Mouse (Mus musculus) limb, embryonic 11.5 days (tissue): ENCODE data around the gene Bad. TPM values are rescaled to one million over a fixed set of nuclear protein-coding genes. Genes with fewer than 3 reads are reported as not detected.

ENCODE experiments used
- ATAC-seq: fragments of 200-750 bp; cut with Nextera tagmentation; 2 replicates; pipeline ENCODE4 v1.8.0; 2017; ENCODE audit warnings: low read depth; ENCODE audit not compliant: insufficient number of reproducible peaks, low FRiP score, low TSS enrichment
- DNase-seq: peaks from one replicate; pipeline ENCODE4 v3.0.0-alpha.2; 2015; ENCODE audit warnings: low spot score
- H3K27ac ChIP-seq: fragments of 300-500 bp; sonication (generic); replicated peaks from 2 replicates; pipeline ENCODE4 v1.5.1; 2014; ENCODE audit warnings: low read depth, mild to moderate bottlenecking, low read length
- H3K27me3 ChIP-seq: fragments of 300-500 bp; sonication (generic); 2 replicates; pipeline ENCODE4 v1.6.1; 2014; ENCODE audit warnings: mild to moderate bottlenecking, low read length, mixed read lengths; ENCODE audit not compliant: control insufficient read depth, insufficient read depth
- H3K36me3 ChIP-seq: fragments of 300-500 bp; sonication (generic); 2 replicates; pipeline ENCODE4 v1.6.1; 2014; ENCODE audit warnings: mild to moderate bottlenecking, low read length, moderate library complexity, mixed read lengths; ENCODE audit not compliant: control insufficient read depth, insufficient read depth
- H3K4me1 ChIP-seq: fragments of 300-500 bp; sonication (generic); 2 replicates; pipeline ENCODE4 v1.6.1; 2014; ENCODE audit warnings: low read length, mixed read lengths; ENCODE audit not compliant: control insufficient read depth, insufficient read depth
- H3K4me2 ChIP-seq: fragments of 300-500 bp; sonication (generic); 2 replicates; pipeline ENCODE4 v1.6.1; 2014; ENCODE audit warnings: low read depth, mild to moderate bottlenecking, moderate library complexity; ENCODE audit not compliant: severe bottlenecking
- H3K4me3 ChIP-seq: fragments of 300-500 bp; sonication (generic); 2 replicates; pipeline ENCODE4 v1.5.1; 2014; ENCODE audit warnings: low read depth, low read length
- H3K9ac ChIP-seq: fragments of 300-500 bp; sonication (generic); 2 replicates; pipeline ENCODE4 v1.6.1; 2014; ENCODE audit warnings: mild to moderate bottlenecking, low read length
- H3K9me3 ChIP-seq: fragments of 300-500 bp; sonication (generic); 2 replicates; pipeline ENCODE4 v1.6.1; 2016; ENCODE audit warnings: low read length; ENCODE audit not compliant: control insufficient read depth
- WGBS: fragments of 180-500 bp; shearing (Covaris S2); extraction: QIAGEN DNeasy Blood & Tissue Kit; methylation state at CpG from one replicate; pipeline ENCODE4 v1.1.7; 2014; 5-methylcytosine and 5-hydroxymethylcytosine counted together
- microRNA-seq: library from miRNA; unstranded; fragments of <30 nt; microRNA quantifications from one replicate; pipeline ENCODE4, GENCODE M21; 2016
- polyA plus RNA-seq: library from polyadenylated mRNA; unstranded; fragments of >200 nt; fragmentation: Nextera tagmentation; extraction: Ambion mirVana; gene quantifications from 2 replicates; pipeline ENCODE4 v1.2.1, GENCODE M21; 2014

Bad gene
- polyA plus RNA-seq, 1 experiment from 2014 or later = 51.7 TPM

GRCm38 (mm10) chr19:6994002-6994401 is 52.3 kb downstream of the Bad start:
- Histone ChIP-seq H3K4me3 (no peak overlapping the region), H3K4me1 (peaks cover 20% of the 10 kb centered on the region), H3K9ac (no peak overlapping the region), H3K9me3 (no peaks in the 10 kb centered on the region), H3K4me2 (no peak overlapping the region), H3K27ac (no peak overlapping the region), H3K36me3 (peaks cover 6% of the 10 kb centered on the region; the same call in 1 of the 2 replicates), H3K27me3 (no peaks in the 10 kb centered on the region)
- DNase-seq (no peak), ATAC-seq (no peak)
- 90% methylated on average over 8 of the region's 8 CpGs for WGBS

DNA sequence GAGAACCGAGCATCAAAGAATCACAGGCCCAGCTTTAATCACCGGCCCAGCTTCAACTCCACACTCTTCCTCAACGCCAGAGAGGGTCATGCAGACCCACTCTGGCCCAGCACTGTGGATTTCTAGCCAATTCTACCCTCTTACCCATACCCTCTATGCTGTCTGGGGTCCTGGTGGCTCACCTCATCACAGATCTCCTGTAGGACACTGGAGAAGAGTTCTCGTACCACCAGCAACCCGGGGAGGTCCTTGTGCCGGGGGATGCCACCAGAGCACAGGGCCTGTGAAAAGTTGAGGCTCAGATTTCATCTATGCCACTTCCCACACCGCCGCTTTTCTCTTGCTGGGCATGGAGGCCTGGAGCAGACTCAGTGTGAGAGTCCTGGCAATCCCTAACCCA is 52.8 kb downstream of the Bad start:
- Histone ChIP-seq H3K36me3 (peaks cover 10% of the 10 kb centered on the region), H3K9me3 (no peaks in the 10 kb centered on the region), H3K9ac (no peak overlapping the region), H3K4me2 (peak overlapping the region; percentile 2; the same call in 1 of the 2 replicates), H3K27me3 (no peaks in the 10 kb centered on the region), H3K4me1 (peaks cover 20% of the 10 kb centered on the region), H3K4me3 (no peak overlapping the region), H3K27ac (no peak overlapping the region)
- DNase-seq (no peak), ATAC-seq (no peak)
- WGBS = 78% methylated on average over 8 of the region's 8 CpGs

DNA sequence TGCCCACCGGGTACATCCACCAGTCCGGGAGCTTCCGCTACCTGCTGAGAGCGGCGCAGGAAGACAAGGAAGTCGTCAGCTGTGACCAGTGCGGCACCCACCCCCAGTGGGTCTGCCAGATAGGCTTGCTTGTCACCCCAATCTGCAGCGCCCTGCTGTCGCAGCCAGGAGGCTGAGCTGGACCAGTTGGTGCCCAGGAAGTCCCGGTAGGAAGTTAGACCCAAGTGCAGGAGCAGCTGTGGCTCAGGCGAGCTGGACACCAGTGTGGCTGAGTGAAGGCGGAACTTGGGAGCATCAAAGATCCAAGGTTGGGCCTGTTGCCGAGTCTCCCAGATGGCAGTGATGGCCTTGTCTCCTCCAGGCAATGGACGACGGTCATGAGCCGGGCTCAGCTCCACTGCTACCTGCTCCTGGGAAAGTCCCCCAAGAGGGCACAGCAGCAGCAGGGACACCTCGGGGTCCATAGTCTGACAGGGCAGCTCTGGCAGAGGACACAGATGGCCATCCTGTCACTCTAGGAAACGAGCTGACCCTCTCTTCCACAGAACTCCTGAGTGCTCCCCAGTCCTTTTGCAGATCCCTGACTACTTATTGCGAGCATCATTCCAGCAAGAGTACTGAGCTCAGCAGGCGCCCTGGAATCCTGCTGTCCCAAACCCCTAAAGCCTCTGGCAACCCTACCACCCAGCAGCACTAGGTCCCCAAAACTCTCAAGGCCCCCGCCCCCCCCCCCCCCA is 53.8 kb downstream of the Bad start:
- peaks cover 20% of the 10 kb centered on the region for H3K4me1 ChIP-seq
- H3K9me3 ChIP-seq = no peaks in the 10 kb centered on the region
- 0 out of 2 replicates have a peak overlapping the region, but pooled peaks have one; percentile 33 for H3K27ac ChIP-seq
- 49% methylated on average over 21 of the region's 21 CpGs for whole genome bisulfite sequencing
- DNase-seq (no peak), ATAC-seq (no peak)
- H3K4me2 ChIP-seq = peak overlapping the region; percentile 82
- H3K36me3 ChIP-seq = peaks cover 10% of the 10 kb centered on the region
- peak overlapping the region; percentile 52 for H3K4me3 ChIP-seq
- H3K27me3 ChIP-seq = no peaks in the 10 kb centered on the region
- peak overlapping the region; percentile 55 for H3K9ac ChIP-seq

DNA sequence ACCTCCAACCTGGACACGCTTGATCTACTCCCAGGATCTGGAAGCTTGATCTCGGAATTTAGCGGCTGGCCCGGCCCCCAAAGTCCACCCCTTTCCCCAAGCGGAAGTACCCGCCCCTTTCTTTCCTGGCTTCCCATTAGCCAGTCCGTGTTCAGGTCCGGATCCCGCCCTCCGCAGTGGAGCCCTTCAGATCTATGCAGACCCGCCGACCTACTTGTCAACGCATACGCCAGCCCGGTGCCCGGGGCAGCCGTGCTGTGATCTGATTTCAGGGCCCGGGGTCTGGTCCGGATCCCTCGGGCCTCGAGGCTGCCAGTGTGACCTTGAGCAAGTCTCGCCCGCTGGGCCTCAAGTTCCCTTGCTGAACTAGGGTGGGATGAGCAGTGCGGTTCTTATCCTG is 54.3 kb downstream of the Bad start, which contains the start of the genes Nudt22 and Trpt1:
Nudt22 (minus strand) TSS at position 112 of the 400 bp plus-strand sequence.
Trpt1 (plus strand) TSS at position 126 of the 400 bp plus-strand sequence.
- peaks cover 20% of the 10 kb centered on the region for H3K4me1 ChIP-seq
- H3K36me3 ChIP-seq = peaks cover 10% of the 10 kb centered on the region
- H3K27me3 ChIP-seq = no peaks in the 10 kb centered on the region
- ATAC-seq = peak; percentile 61; the same call in 1 of the 2 replicates
- H3K9ac ChIP-seq = peak within 1 kb of the TSS; percentile 72
- under 1% methylated on average over 24 of the region's 24 CpGs for WGBS
- peak within 1 kb of the TSS; percentile 82 for H3K4me2 ChIP-seq
- DNase-seq = peak; percentile 90
- H3K4me3 ChIP-seq = peak within 1 kb of the TSS; percentile 52
- no peaks in the 10 kb centered on the region for H3K9me3 ChIP-seq
- peak within 1 kb of the TSS; percentile 33; the same call in 1 of the 2 replicates for H3K27ac ChIP-seq

DNA sequence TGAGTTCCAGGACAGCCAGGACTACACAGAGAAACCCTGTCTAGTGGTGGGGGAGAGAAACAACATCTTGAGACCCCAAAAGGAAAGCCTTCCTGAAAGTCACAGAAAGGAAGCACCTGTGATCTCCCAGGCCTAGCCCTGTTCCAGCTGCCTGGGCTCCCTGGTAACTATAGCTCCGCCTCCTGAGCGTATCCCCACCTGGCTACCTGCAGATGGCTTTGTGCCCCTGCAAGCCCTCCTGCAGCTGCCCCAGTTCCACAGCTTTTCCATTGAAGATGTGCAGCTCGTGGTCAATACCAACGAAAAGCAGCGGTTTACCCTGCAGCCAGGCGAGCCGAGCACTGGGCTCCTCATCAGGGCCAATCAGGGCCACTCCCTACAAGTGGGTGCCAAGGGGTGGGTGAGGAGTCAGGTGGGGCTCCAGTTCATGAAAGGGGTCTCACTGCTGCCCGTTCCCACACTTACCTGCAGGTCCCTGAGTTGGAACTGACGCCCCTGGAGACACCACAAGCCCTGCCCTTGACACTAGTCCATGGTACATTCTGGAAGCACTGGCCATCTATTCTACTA is 56.1 kb downstream of the Bad start:
- no peak overlapping the region for H3K27ac ChIP-seq
- no peaks in the 10 kb centered on the region for H3K27me3 ChIP-seq
- H3K4me3 ChIP-seq = no peak overlapping the region
- peaks cover 16% of the 10 kb centered on the region for H3K4me1 ChIP-seq
- no peaks in the 10 kb centered on the region for H3K9me3 ChIP-seq
- peaks cover 12% of the 10 kb centered on the region for H3K36me3 ChIP-seq
- H3K9ac ChIP-seq = no peak overlapping the region
- ATAC-seq (no peak), DNase-seq (no peak)
- WGBS = 82% methylated on average over 9 of the region's 9 CpGs
- no peak overlapping the region for H3K4me2 ChIP-seq

DNA sequence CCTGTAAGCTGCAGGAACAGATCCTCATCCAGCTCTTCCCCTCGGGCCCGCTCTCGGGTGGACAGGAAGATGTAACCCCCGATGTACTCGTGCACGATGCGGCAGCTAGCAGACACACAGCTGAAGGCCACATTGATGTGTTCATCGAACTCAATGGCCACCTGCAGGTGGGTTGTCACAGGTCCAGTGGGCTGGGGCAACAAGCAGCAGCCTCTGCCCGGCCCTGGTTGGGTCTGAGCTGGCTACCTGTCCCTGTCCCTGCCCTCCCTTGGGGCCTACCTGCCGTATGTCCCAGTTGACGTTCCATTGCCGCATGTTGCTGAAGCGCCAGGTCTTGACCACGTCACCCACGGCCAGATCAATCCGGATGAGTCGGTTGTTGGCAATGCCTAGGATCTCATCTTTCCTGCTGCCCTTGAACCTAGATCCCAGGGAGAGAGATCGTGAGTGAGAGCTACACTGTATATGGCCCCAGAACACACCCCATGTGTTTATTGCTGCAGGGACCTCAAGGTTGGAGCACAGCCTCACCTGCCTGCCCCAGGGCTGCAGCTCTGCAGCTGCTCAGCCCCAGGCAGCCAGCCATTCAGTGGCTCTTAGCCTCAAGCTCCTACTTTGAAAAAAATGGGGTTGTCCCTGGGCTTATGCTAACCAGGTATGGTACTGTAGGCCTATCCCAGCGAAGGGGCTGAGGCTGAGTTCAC is 57.9 kb downstream of the Bad start:
- H3K9me3 ChIP-seq = no peaks in the 10 kb centered on the region
- WGBS = 93% methylated on average over 19 of the region's 19 CpGs
- no peak overlapping the region for H3K27ac ChIP-seq
- DNase-seq (no peak), ATAC-seq (no peak)
- H3K4me1 ChIP-seq = peaks cover 16% of the 10 kb centered on the region
- H3K9ac ChIP-seq = no peak overlapping the region
- H3K27me3 ChIP-seq = no peaks in the 10 kb centered on the region
- H3K36me3 ChIP-seq = peaks cover 12% of the 10 kb centered on the region
- no peak overlapping the region for H3K4me2 ChIP-seq
- no peak overlapping the region for H3K4me3 ChIP-seq

Small RNA genes within 50 kb of the gene (microRNA-seq; reads per million reads assigned to microRNA genes)
- gene Mir6990 = 0.92 reads per million

Other genes starting within 250 kb of the Bad start
- gene Rps6ka4, start 101.2 kb upstream of the Bad start, polyA plus RNA-seq = 4.2 and 4.6 TPM in 2 replicates
- gene Ccdc88b, start 83.7 kb upstream of the Bad start, polyA plus RNA-seq = 0.11 and 0.16 TPM in 2 replicates
- 173 and 177 TPM in 2 replicates for gene Trmt112, start 32.2 kb upstream of the Bad start, polyA plus RNA-seq
- 74.7 and 90.5 TPM in 2 replicates for gene Prdx5, start 31.8 kb upstream of the Bad start, polyA plus RNA-seq
- gene Esrra, start 20.0 kb upstream of the Bad start, polyA plus RNA-seq = 1.9 and 3.3 TPM in 2 replicates
- 0.71 and 1.3 TPM in 2 replicates for gene Catsperz, start 16.5 kb upstream of the Bad start, polyA plus RNA-seq
- gene Kcnk4, start 7.3 kb upstream of the Bad start, polyA plus RNA-seq = 0.24 and 0.31 TPM in 2 replicates
- 19.1 and 22.6 TPM in 2 replicates for gene Gpr137, start 619 bp downstream of the Bad start, polyA plus RNA-seq
- gene Ppp1r14b, start 33.1 kb downstream of the Bad start, polyA plus RNA-seq = 282 and 293 TPM in 2 replicates
- 24.4 and 27.7 TPM in 2 replicates for gene Plcb3, start 34.6 kb downstream of the Bad start, polyA plus RNA-seq
- gene Fkbp2, start 38.6 kb downstream of the Bad start, polyA plus RNA-seq = 70.9 and 72.7 TPM in 2 replicates
- 37.1 and 38.7 TPM in 2 replicates for gene Vegfb, start 45.8 kb downstream of the Bad start, polyA plus RNA-seq
- gene Dnajc4, start 50.7 kb downstream of the Bad start, polyA plus RNA-seq = 15.0 and 20.7 TPM in 2 replicates
- 18.3 and 22.3 TPM in 2 replicates for gene Nudt22, start 54.3 kb downstream of the Bad start, polyA plus RNA-seq
- 8.9 and 9.7 TPM in 2 replicates for gene Trpt1, start 54.3 kb downstream of the Bad start, polyA plus RNA-seq
- 7.1 and 7.3 TPM in 2 replicates for gene Fermt3, start 77.6 kb downstream of the Bad start, polyA plus RNA-seq
- gene Stip1, start 98.1 kb downstream of the Bad start, polyA plus RNA-seq = 448 and 453 TPM in 2 replicates
- 4.1 and 5.8 TPM in 2 replicates for gene Macrod1, start 114.9 kb downstream of the Bad start, polyA plus RNA-seq
- gene Flrt1, start 163.9 kb downstream of the Bad start, polyA plus RNA-seq = 3.0 and 3.9 TPM in 2 replicates